Mouse (Mus musculus): ENCODE data around the gene Obox5. TPM values are rescaled to one million over a fixed set of nuclear protein-coding genes. Genes with fewer than 3 reads are reported as not detected.

Obox5 gene
- polyA plus RNA-seq (2015; fragmentation: Nextera tagmentation; extraction: Ambion mirVana), result not detected in 2 replicates

GRCm38 (mm10) chr7:15749831-15750230 is at the start of gene Obox5:
Gene Obox5, plus strand, starts transcription at chr7:15750131.

Other genes starting within 250 kb of the Obox5 start
- not detected in 2 replicates for gene Obox3, start 110.2 kb upstream of the Obox5 start, polyA plus RNA-seq (2015; fragmentation: Nextera tagmentation; extraction: Ambion mirVana)
- gene Obox6, start 89.5 kb downstream of the Obox5 start, polyA plus RNA-seq (2015; fragmentation: Nextera tagmentation; extraction: Ambion mirVana), result not detected in 2 replicates
- gene Crx, start 129.8 kb downstream of the Obox5 start, polyA plus RNA-seq (2015; fragmentation: Nextera tagmentation; extraction: Ambion mirVana), result not detected in 2 replicates
- not detected in 2 replicates for gene Crxos, start 132.5 kb downstream of the Obox5 start, polyA plus RNA-seq (2015; fragmentation: Nextera tagmentation; extraction: Ambion mirVana)
- gene Selenow, start 172.3 kb downstream of the Obox5 start, polyA plus RNA-seq (2015; fragmentation: Nextera tagmentation; extraction: Ambion mirVana), result 921 and 1,063 TPM in 2 replicates
- 139 and 140 TPM in 2 replicates for gene Nop53, start 195.9 kb downstream of the Obox5 start, polyA plus RNA-seq (2015; fragmentation: Nextera tagmentation; extraction: Ambion mirVana)
- 94.8 and 134 TPM in 2 replicates for gene Ehd2, start 217.4 kb downstream of the Obox5 start, polyA plus RNA-seq (2015; fragmentation: Nextera tagmentation; extraction: Ambion mirVana)

Measured in urinary bladder, postnatal 0 days (tissue).